Mouse (Mus musculus) T-cell, adult 2 months (primary cell): ENCODE results near the gene Rap1gap2.
A peak's percentile ranks its signal among the peaks of the same experiment; 100 is the strongest.

Experiments
- DNase-seq: peaks from one replicate; pipeline ENCODE4 v3.0.0; 2022; ENCODE audit warnings: low spot score

Gene Rap1gap2

DNA sequence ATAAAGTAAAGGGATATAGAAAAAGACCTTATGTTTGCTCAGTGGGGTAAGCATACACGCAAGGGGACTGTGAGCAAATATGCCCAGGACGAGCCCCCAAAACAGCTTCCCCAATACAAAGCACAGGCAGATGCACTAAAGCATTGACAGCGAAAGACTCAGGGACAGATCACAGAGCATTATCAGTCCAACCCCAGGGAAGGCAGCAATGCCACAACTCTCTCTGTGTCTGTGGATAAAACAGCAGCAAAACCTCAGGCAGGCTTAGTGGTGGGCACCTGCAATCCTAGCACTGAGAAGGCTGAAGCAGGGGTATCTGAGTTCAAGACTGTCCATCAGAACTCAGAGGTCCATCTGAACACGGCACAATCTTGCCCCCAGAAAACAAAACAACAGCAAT, 73.4 kb downstream of the Rap1gap2 start:
- no peak for DNase-seq

DNA sequence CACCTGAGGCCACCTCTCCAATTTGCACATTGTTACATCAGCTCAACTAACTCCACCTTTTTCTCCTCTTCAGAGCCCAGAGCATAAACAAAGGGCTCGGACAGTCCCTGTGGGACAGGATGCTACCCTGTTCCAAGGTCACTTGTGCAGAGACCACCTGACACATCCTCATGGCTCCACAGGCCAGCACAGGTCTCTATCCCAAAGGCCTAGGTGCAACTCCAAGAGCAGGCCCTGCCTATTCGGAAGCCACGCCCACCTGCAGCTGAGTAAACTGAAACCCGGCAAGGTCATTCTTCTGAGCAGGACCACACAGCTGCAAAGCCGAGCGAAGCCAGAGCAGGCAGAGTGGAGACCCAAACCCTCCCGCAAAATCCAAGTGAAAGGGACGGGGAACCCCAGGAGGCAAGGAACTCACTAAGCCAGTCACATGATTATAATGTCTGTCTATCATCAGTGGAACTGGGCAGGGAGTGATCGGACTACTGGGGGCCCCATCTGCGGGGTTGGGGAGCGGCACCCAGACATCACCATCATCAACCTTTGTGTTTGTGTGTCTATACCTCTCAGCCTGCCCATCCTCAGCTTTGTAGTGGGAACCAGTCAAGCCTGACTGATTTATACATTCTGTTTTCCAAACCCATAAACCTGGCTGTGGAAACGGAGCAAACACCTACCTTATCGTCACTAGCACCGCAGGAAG, 74.4 kb downstream of the Rap1gap2 start:
- DNase-seq: no peak

DNA sequence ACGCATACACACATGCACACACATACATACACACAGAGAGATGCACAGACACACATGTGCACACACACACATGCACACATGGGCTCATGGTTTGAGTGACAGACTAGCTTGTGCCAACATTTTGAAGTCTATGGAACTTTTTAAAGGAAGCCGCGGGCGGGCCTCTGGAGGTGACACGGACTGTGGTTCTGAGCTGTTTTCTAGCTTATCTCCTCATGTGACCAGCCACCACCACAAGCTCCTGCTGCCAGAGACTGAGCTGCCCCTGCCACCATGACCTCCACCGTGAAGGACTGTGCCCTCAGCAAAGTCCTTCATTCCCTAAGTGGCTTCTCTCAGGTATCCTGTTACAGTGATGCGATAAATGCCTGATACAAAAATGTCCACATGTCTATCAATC, 76.3 kb downstream of the Rap1gap2 start:
- DNase-seq: no peak

DNA sequence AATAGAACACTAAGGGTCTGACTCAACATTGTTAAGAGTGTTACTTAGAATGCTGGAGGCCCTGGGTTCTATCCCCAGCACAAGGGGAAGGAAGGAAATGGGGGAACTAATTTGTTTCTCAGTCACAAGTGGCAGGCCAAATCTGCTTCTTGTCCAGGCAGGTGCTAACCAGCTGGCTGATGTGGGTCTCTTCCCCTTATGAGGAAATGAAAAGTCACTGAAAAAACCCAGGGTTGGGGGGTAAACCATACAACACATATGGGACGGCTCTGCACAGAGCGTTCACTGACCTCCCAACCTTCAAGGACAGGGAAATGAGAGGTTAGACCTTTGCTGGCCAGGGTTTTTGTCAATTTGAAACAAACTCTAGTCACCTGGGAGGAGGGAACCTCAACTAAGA, 77.7 kb downstream of the Rap1gap2 start:
- no peak for DNase-seq

DNA sequence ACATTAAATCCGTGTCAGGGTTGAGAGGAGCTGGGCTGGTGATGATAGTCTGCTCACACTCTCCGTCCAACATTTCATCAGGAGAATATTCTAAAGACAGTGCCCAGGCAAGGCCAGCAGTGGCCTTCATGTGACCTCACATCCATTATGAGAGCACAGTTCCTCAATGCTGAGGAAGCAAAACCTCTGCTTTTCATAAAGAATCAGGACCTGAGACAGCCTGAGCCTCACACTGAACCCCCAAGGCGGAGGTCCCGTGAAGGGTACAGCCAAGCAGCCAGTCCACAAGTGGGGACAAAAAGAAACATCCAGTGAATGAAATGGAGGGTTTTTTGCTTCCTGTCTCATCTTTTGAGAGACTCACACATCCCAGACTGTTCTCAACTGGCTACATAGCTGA, 78.3 kb downstream of the Rap1gap2 start:
- DNase-seq: no peak

DNA sequence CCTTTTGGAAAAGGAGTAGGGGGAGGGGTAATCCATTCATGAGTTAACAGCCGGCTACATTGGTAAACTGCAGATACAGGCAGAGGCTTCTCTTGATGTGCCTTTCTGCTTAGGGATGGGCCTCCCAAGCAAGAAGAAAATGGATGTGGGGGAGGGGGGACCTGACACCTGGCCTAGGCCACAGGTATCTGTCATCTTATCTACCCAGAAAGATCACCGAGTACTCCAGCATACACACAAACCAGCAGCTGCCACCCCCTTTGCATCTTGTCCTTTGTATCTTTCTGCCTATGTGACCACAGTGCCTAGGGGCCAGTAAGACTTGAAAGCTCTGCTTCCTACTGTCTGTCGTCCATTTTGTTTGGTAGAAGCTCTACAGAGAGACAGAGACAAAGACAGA, 79.0 kb downstream of the Rap1gap2 start:
- DNase-seq: no peak

DNA sequence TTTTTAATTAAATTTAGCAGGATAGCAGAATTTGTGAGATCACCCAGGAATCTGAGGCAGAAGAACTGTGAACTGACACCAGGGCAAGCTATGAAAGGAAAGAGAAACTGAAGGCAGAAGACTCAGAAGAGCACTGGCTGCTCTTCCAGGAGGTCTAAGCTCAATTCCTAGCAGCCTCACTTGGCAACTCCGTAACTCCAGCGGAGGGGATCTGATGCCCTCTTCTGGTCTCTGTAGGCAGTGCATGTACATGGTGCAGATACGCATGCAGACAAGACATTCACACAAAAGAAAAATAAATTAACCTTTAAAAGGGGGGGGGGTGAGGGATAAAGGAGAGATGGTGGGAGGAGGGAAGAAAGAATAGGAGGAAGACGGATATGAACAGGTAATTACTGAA, 80.9 kb downstream of the Rap1gap2 start:
- no peak for DNase-seq

DNA sequence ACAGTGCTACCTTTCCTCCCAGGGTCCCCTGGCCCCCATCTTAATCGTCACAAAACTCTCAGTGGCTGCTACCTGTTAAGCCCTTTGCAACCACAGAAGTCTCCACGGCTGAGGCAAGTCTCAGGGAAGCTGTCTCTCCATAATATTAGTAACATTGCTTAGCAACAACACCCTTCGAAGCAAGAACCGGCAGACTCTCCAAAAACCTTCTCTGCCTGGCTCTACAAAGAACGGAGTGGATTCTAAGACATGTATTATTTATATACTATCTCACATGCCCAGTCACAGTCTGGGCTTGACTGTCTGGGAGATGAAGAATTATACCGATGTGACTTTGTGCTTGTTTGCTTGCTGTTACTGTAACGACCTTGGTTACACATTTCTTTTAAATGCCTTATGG, 83.2 kb downstream of the Rap1gap2 start:
- no peak for DNase-seq

DNA sequence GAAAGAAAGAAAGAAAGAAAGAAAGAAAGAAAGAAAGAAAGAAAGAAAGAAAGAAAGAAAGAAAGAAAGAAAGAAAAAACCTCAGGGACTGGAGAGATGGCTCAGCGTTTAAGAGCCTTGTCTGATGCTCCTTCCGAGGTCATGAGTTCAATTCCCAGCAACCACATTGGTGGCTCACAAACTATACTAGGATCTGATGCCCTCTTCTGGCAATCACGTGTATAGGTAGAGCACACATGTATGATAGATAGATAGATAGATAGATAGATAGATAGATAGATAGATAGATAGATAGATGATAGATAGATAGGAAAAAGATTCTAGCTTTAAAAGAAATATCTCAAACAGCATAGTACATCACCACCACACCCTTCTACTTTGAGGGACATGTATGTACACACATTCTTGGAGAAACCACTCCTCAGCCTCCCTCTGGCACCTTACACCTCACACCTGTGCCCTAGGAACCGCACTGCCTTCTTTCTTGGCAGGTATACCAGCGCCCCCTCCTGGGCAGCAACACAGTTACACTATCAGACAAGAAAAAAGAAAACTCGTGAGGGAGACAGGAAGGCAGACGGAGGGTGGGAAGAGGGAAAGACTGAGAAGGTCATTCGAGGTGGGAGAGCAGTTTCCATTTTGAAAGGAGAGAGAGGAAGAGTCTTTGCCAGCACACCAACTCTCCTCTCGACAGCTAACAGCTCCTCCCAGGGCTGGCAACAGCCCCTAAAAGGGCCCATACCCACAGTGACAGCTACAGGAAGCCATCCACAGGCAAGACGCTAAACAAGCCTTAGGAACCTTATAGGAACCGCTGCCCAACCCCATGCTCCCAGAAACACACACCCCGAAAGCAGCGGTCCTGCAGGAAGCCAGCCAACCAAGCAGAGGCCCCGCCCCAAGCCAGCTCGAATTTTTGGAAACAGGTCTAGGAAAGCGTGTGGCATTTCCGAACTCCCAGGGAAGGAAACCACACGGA, 84.2 kb downstream of the Rap1gap2 start:
- peak; percentile 26 for DNase-seq

DNA sequence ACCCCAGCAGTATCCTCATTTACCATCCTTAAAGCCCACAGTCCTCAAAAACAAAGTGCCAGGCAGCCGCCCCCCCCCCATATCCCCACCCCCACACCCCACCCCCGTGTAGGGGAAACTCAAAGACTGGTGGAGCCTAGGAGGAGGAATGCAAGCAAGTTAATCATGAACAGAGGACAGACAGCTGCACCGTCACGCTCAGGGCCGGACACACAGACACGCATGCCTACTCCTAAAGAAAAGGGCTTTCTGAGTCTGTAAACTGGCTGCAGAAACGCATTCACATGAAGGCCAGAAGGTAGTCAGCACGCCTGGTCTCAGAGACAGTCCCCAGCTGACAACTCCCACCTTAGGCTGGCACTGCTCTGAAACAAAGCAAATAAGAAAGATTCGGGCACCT, 85.1 kb downstream of the Rap1gap2 start:
- DNase-seq: no peak

DNA sequence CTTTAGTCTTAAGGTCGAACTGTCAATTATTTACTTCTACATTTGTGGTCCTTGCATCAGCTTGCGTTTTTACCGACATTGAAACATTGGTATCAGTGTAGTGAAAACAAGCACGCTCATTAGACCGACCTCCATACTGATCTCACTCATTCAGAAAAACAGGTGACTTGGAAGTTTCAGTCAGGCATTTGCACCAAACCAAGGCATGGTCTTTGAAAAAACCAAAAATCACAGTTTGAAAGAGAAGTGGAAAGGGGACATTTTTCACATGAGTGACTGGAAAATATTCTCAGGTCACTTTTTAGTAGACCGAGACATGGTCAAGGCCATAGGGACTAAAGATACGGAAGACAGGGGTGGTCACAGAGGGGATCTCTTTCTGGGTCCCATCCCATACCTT, 85.5 kb downstream of the Rap1gap2 start:
- no peak for DNase-seq

DNA sequence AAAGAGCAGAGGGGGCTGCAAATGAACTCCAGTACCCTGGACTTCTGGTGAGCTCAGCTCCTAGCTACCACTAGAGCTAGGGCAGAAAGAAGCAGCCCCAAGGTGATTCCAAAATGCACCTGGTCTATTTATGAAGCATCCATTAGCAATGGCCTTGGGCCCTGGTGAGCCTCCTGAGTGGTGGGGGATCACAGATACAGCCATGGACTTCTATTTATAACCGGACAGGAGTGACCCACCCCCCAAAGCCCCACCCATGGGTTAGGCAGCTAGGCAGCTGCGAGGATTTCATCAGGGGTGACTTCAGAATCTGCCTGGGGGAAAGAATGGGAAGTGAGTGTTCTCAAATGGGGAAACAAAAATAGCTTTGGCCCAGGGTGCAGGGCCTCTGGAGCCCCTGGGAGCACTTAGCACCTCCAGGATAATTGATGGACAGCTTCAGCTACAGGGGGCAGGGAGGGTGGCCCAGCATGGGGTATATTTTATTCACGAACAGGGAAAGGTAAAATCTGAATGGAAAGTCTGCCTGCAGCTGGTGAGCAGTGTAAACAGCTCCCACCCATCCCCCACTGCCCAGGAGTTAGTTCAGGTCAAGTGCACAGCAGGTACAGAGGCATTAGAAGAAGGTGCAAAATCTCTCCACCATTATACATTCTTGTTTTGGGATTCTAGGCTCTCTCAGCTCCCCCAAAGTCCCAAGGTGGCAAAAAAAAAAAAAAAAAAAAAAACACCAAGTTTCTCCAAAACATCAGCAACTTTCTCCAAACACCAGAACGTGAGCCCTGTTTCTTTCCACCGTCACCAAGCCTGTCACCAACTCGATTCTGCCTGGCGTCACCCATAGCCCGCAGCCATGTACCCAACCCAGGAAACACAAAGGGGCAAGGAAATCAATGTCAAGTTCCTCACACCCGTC, 86.4 kb downstream of the Rap1gap2 start:
- no peak for DNase-seq

DNA sequence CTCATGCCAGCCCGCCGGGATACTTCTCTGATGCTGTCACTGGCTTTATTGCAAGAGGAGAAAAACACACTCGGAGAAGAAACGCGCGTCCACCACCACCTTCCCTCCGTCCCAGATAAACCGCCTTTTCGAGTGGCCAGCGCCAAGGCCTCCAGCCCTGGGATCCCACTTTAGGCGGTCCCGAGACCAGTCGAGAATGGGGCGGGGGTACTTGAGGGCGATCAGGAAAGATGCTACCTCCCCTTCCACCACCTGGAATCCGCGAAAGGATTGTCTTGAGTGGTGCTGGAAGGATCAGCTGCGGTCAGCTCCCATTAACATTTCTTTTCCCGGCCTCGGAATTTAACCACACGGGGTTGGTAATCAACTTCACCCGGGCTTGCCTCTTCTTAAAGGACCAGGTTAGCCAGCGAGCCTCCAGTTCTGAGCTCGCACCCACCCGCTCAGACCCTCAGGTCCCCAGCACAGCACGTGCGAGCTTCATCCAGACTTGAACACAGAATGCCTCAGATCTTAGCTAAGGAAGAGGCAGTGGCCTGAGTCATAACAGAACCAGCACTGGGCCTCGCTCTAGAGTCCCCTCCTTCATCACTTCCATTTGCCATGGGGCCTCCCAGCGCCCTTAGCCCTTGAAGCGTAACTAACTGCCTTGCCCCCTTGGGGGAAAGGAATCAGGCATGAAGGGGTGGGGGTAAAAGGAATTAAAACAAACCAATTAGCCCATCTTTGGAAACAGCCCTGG, 87.3 kb downstream of the Rap1gap2 start:
- no peak for DNase-seq

DNA sequence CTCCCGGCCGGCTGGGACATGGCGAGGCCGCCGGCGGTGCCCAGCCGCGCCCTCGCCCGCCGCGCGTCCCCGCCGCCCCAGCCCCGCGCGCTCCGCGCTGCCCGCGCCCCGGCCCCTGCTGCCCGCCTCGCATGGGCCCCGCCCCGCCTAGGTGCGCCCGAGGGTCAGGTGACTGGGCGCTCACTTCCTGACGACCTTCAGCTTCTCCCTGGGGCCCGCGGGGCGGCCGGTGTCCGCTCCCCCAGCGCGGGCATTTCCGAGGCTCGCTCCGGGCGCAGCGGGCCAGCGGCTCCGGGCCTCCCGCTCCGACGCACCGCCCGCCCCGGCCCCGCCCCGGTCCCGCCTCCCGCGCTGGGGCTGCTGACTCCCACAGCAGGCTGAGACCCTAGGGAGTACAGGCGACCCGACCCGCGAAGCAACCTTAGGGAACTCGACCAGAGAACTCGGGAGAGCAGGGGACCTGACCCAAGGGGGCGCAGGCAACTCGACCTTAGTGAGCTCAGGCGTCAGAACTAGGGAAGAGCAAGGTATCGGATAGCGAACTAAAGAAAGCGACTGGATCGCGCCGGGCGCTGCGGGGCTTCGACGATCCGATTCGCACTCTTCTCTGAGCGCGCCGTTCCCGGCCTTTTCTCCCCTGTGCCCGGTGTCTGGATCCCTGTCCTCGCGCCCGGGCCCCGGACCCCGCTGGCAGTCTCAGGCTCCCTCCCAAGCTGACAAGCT, 88.1 kb downstream of the Rap1gap2 start:
- peak; percentile 23 for DNase-seq

DNA sequence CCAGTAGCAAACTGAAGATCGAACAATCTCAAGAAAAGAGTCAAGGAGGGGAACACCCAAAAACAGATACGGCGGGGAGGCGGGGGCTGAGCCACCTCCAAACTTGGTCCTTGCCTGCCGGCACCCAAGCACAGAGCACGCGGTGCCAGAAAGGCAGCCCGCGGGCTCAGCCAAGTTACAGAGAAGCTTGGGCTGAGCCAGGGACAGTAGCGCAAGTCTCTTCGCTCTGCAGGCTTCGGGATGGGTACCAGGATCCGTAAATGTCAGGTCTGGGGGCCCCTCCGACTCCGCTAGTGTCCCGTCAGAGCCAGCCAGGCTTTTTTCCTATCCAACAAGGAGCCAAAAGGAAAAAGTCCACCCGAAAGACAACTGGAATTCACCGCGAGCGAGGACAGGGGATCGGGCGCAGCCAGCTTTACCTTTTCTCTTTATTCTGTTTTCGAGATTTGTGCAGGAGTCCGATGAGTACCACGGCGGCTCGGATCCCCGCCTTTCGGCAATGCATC, 88.7 kb downstream of the Rap1gap2 start:
- peak; percentile 19 for DNase-seq

DNA sequence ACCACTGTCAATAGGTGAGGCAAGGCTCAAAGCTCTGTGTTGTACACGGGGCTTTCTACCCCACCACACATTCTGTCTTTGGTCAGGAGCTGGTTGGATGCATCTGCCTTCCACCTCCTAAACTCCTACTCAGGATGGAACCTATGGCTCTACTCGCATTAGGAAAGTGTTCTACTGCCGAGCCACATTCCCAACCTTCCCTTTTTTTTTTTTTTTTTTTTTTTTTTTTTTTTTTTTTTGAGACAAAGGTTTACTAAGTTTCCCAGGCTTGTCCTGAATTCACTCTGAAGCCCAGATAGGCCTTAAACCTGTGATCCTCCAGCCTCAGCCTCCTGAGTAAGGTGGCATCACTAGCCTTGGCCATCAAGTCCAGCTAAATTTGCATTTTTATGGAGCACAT, 90.5 kb downstream of the Rap1gap2 start:
- DNase-seq: no peak

DNA sequence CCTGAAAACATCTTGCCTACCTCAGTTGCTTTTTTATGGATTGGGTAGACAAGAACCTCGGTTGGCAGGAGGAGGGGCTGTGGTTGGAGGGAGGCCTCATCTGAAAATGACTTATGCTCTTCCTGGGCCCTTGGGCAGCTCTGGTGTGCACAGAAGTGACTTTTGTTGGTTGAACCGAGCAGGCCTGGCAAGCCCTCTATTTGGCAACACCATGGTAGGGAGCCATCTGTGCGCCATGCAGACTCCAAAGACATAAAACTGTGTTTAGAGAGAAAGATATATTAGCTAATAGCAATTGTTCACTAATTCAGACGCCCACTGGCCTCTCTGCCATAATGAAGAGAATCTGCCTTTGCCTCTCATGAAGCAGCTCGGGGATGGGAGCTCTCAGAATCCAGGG, 94.6 kb downstream of the Rap1gap2 start:
- no peak for DNase-seq

DNA sequence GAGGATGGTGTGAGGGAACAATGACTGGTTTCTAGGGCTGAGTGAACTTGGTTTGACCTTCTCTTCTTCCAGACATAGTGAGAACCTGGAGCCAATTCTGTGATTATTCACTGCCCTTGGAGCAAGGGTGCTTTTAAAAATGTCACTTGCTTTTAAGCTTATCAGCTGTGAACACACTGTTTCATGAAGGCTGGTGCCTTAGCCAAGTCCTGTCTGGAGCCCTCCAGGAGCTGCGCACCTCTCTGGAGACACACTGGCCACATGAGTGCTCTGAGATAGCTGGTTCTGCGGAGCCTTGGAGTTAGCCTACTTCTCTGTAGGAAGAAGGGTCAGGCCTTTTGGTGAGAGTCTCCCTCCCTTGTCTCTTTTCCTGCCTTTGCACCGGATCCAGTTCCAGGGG, 95.7 kb downstream of the Rap1gap2 start:
- no peak for DNase-seq

DNA sequence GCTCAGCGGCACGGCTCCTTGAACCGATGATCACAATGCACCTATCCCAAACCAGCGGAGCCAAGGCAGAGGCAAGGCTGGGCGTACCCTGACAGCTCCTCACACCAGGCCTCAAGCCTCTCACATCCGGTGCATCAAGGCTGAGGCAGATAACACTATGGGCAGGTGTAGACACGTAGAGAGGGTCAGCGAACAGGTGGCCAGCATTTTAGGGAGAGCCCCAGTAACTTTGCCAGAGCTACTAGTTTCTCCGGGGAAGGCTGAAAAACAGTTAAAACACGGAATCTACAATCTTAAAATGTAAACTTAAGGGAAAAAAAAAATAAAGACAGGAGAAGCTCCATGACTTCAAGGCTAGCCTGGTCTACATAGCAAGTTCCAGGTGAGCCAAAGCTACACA, 98.1 kb downstream of the Rap1gap2 start:
- DNase-seq: no peak

DNA sequence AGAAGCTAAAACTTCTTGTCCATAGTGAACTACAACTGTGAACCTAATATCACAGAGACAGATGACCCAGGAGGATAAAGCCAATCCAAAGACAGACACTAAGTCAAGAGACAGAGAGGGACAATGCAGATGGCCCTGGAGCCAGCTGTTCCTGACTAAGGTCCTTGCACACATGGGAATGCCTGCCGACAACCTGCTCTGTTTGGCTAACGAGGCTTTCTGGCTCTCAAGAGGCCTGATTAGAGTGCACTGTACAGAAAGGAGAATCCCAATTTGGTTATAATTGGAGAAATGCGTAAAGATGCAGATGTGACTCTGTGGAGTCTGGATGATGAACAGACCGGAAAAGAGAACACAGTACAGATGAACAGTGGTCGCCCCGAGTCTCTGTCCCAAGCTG, 104.4 kb downstream of the Rap1gap2 start:
- no peak for DNase-seq

DNA sequence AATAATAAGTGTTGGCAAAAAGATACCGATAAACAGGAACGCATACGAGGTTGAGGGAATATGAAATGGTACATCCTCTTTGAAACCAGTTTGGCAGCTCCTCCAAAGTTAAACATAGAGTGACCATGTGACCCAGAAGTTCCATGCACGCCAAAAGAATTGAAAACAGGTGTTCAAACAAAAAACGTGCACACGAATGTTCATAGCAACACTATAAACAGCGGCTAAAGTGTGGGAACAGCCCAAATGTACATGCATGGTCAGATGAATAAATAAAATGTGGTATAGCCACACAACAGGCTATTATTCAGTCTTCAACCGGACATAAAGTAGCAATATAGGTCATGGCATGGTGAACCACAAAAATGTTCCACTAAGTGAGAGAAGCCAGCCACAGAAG, 108.2 kb downstream of the Rap1gap2 start:
- DNase-seq: no peak
